Mouse (Mus musculus) frontal cortex, postnatal 25 days (tissue): ENCODE measurements around the gene Wrap73.

Experiments used
- DNase-seq, 2 experiments: peaks; one replicate each; pipeline ENCODE4 v3.0.0; 2022; ENCODE audit warnings: low spot score in 2 of 2

The Wrap73 gene

DNA sequence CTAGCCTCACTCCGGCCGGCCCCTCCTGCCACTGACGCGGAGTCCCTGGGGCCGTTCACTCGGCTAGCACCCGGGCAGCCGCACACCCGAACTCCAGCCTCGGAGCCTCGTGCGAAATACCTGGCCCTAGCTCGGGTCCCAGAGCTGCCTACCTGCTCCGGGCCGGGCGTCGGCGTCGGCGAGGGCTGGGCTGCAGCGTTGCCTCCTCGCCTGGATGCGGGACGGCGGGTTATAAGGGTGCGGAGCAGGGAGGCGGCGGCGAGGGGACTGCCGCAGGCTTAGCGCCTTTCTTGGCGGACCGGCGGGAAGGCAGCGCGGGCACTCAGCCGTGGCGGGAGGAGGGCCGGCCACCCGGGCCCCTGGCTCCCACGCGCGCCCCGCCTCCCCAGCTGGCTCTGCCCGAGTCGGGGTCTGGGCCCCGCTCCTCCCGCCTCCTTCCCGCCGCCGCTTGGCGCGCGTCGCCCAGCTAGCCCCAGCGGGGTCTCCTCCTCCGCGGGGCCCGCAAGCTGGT, 2.4 kb upstream of the Wrap73 start:
- no peak for DNase-seq

DNA sequence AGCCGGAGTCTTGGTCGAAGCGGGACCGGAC, 2.2 kb upstream of the Wrap73 start, which contains the start of gene Trp73:
TSS of gene Trp73 (minus strand) at position 27 of the 31 bp plus-strand sequence.
- DNase-seq: no peak

DNA sequence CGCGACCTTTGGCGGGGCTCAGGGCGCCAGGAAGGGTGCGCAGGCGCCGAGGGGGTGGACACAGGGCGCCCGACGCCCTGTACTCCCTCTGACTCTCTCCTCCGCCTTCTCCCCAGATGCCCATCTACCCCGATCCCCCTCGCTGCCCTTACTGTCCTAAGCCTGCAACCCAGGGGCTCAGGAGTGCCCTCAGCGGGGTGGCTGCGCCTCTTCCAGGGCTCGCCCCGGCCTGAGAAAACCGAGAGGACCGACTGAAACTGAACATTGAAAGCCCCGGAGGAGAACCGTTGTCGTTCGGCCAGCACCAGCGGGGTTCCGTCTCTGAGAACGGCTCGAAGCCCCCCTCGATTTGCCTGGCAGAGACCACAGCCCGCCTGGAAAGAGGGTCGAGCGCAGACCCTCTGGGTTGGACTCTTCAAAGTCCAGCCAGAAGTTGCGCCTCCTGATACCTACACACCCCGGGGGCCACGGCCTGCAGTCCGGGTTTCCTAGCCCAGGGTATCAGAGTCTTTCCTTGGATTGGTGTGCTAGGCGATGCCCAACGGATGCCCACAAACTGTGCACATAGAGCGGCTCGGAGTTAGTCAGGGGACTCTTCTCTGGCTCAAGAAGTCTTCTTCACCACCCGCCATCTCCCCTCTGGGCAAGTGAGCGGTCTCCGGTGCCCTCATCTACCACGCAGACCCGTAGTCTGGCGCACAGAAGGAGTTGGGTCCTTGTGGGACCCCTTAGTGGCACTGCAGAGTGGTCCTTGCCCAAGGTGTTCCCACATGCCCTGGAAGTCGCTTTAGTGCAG, 1.8 kb upstream of the Wrap73 start:
- DNase-seq: no peak

DNA sequence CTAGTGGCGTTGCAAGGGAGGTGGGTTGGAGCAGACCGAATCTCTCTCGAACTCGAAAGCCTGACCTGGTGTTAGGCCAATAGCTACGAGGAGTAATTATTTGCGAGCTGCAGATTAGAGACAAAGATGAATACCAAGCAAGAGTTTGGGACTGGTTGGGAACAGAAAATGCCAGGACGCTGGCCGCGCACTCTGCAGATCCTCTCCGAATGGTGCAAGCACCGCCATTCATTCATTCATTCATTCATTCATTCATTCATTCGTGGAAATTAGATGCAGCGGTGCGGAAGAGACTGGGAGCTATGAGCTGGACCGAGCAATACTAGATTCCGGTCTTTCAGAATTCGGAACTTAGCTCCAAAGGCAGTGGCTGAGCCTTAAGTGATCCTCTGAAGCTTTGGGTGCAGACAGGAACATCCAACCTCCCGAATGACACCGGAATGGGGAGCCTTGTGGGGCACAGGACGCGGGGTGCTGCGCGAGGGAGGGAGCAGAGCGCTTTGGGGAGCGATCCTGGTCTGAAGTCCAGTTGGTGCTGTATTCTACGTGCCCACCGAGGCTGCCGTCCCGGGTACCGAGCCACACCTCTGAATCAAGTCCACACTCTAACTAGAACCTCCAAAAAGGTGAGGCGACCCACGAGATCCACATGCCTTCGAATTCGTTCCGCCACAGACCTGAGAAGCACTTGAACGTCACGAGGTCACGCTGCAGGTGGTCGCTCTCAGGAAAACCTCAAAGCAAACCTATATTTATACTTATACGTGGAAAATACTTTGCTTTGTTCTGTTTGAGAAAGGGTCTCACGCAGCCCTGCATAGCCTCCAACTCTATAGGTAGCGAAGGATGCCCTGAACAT, 934 bp upstream of the Wrap73 start:
- DNase-seq: no peak

DNA sequence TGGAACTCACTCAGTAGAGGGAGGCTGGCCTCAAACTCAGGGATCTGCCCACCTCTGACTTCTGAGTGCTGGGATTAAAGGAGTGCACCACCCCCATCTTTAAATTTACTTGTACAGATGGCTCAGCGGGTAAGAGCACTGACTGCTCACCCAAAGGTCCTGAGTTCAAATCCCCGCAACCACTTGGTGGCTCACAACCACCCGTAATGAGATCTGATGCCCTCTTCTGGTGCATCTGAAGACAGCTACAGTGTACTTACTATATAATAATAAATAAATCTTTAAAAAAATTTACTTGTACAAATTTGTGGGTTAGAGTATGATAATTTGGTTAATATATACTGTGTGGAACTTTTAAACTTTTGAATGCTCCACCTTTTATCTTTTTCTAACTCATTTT, 2.5 kb downstream of the Wrap73 start:
- DNase-seq: no peak

DNA sequence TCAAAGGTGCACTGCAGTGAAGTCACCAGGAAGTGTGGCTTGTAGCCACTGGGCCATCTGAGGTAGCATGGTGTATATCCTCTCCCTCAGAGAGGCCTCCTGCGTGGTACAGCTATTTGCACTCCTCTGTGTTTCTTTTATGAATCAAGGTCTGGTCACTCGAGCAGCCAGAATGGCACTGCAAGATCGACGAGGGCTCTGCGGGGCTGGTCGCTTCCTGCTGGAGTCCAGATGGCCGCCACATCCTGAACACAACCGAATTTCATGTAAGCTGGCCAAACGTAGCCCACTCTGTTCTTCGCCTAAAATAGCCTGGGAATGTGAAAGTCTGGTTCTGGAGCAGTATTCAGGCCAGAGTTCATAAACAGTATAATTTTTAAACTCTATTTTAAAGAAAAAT, 4.2 kb downstream of the Wrap73 start:
- no peak for DNase-seq

DNA sequence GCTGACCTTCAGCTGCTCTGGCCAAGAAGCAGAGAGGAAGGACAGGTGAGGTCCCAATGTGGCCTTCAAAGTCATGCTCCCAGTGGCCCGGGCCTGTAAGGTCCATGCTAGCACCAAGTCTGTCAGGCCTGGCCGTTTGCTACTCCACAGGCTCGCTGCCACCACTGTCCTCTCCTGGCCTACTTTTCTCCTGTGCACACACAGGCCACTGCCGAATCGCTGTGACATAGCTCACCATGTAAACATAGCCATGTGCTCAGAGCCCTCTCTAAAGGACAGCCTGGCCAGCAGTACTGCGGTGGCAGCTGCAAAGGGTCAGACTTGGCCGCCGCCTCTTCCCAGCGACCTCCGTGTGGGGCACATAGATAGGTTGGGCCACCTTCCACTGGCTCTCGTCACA, 11.9 kb downstream of the Wrap73 start:
- DNase-seq: no peak

DNA sequence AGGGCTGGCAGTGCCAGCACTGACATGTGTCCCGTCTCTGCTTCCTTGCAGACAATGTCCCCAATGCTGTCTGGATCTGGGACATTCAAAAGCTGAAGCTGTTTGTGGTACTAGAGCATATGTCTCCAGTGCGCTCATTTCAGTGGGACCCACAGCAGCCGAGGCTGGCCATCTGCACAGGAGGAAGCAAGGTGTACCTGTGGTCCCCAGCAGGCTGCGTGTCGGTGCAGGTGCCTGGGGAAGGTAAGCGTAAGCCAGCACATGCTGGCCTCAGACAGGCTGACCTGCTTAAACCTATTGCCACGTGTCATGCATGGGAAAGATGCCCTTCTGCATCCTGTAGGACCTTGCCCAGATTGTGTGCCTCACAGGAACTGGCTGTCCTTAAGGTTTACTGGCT, 13.9 kb downstream of the Wrap73 start:
- DNase-seq: no peak

DNA sequence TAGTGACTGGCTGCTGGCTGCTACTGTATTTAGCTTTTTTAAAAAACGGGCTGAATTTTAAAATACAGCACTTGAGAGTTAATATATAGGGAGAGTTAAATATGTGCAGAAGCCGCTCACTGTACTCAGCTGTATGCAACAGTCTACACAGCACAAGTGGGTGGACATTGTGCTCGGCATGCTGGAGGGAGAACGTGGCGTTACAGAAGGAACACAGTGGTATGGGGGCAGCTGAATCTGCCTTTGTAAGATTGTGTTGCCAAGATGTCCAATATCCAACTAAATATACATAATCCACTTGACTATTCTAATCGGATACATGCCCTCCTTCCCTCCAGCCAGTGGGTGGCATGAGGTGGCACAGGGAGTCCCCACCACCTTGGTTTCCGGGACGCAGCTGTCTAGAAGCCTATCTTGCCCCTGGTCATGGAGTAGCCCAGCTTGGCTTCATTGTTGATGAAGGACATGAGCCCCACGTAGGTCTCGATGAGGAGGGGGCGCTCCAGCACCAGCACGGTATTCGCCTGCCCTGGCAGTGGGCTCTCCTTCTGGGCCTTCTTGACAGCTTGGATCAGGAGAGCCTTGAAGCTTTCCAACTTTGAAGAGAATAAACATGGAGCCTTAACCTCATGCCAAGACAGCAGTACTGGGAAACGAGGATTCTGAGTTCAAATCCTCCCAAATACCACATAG, 15.9 kb downstream of the Wrap73 start:
- no peak for DNase-seq

DNA sequence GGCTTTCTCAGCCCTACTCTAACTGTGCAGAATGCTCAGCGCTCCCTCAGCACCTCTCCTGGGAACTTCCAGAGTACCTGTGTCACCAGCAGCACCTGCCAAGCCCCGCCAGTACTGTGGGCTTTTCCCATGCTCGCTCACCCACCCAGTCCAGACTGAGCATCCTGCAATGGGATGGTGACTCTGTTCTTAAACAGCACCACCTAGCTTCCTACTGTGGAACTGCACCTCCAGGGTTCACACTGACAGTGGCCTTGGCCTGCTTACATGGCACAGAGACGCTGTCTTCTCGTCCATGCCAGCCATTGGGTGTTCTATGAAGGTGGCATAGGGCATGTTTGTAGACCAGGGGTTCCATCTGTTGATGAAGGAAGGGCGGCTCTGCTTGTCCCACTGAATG, 16.8 kb downstream of the Wrap73 start:
- DNase-seq: peak; percentile 68 to 79

DNA sequence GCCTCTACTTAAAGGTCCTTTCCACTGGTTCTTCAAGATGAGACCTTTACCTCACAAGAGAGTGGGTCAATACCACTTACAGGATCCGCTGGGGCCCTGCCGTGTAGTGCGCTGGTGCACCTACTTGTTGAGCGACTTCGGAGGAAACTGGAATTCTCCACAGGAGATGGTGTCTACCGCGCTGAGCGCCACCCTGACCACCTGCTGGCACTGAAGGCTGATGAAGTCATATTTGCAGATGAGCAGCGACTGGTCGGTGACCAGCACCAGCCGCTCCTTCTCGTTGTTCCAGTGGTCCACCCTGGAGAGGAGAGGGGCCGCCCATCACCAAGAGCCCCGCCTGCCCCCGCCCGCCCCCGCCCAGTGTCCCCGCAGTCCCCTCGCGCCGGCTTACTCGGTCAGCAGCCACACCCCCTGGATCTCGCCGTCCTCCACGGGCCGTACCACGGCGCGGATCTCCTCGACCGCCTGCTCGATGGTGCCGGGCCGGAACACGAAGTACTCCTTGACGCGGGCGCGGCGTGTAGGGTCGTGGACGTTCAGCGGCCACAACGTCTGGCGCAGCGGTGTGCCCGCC, 17.9 kb downstream of the Wrap73 start:
- peak in 1 of 2 experiments; percentile 32 for DNase-seq

DNA sequence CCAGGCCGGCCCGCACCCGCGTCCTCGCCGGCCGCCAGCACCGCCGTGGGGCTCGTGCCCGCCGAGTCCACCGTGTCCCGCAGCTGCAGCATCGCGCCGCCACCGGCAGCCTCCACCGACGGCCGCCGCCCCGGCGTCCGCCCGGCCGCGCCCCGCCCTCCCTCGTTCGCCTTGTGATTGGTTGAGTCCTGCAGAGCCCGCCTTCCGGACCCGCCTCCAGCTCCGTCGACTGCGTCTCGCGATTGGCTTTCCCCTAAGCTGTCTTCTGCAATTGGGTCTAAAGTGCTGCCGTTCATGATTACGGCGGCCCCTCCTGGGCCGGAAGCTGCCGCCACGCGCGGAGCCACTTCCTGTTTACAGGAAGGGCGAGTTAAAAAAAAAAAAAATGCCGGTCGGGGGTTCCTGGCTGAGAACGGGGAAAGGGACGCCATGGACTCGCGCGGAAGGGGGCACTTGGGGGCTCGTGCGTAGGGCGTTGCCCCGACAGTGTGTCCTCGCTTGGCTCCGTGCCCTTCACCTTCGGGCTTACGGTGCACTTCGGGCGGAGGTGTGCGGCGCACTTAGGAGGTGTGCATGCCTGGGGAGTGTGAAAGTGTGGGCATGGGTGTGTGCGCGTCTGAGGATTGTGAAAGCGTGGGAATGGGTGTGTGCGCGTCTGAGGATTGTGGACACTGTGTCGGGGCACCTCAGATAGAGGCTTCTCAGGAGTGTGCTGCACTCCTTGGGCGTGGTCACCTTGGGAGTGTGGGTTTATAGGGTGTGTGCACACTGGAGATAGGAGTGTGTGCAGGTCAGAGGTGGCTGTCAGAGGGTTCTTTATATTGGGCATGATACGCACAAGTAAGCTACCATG, 18.6 kb downstream of the Wrap73 start, which contains the start of gene Tprgl:
TSS of gene Tprgl (minus strand) at position 129 of the 853 bp plus-strand sequence.
- peak; percentile 89 to 93 for DNase-seq

DNA sequence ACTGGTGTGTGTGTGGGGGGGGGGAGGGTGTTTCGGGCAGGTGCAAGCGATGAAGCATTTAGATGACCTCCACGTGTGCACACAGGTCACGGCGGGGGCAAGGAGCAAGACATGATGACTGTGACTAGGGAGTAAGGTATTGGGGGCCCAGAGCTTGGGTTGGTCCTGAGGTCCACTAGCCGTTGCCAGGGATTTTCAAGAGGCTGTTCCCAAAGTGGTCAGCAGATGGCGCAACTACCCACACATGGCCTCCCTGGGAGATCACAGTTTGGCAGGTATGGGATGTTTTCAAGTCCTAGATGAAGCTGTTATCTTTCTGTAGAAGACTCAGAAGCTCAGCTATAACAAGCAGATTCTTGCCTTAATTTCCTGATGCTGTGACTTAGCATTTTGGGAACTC, 21.1 kb downstream of the Wrap73 start:
- DNase-seq: peak; percentile 59 to 66

DNA sequence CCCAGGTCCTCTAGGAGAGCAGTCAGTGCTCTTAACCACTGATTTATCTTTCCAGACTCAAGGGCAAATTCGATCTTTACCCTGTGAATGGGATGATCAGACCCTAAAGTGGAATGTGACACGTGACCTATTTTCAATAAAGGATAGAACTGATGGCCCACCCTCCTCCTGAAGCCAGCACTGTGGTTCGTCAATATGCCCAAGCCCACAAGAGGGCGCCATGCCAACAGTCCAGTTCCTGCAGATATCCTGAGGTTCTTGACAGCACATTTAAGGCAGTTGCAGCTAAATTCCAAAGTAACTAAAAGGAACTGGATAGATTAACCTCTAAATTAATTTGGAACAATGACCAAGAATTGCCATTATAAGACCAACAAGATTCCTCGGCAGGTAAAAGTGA, 24.9 kb downstream of the Wrap73 start:
- DNase-seq: peak in 1 of 2 experiments; percentile 37

DNA sequence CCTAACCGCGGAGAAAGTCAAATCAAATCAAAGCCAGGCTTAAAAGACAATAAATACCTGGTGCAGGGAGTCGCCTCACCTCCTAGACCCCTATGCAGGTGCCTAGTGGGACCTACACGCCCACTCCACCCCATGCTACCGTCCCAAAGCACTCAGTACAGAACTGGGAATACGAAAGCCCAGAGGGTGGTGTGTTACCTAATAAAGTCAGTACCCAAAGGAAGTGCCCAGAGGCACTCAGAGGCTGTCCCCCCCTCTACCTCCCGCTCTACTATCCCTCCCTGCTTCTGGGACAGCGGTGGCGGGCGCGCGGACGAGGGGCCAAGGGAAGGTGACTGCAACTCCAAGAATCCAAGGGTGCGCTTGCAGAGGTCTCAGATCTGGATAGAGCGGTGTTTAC, 27.8 kb downstream of the Wrap73 start:
- no peak for DNase-seq

DNA sequence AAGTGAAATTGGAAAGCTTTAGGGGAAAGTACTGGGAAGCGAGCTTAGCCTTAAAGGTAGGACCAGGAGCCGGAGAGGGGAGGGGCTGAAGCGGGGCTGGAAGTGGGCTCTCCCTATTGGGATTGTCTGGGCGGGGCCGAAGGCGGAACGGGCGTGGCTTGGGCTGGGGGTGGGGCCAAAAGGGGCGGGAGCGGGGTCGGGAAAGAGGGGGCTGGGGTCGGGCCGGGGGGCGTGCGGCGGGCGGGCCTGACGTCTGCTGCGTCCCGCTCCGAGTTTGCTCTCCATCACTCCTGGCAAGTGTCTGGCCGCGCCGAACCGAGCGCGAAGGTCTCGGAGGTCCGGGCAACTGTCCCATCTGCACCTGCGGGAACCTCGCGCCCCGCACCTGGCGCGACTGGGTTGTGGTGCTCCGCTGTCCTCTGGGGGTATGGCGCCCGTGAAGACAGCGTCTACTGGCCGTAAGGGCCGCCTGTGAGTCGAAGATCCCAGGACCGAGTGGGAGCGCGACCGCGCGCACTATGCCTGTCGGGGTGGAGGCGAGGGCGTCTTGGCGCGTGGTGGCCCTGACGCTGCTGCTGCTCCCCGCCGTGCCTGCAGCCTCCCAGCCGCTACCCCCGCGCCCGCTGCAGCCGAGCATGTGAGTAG, 28.5 kb downstream of the Wrap73 start, which contains the start of gene Megf6:
TSS of gene Megf6 (plus strand) at position 225 of the 645 bp plus-strand sequence.
- DNase-seq: no peak

DNA sequence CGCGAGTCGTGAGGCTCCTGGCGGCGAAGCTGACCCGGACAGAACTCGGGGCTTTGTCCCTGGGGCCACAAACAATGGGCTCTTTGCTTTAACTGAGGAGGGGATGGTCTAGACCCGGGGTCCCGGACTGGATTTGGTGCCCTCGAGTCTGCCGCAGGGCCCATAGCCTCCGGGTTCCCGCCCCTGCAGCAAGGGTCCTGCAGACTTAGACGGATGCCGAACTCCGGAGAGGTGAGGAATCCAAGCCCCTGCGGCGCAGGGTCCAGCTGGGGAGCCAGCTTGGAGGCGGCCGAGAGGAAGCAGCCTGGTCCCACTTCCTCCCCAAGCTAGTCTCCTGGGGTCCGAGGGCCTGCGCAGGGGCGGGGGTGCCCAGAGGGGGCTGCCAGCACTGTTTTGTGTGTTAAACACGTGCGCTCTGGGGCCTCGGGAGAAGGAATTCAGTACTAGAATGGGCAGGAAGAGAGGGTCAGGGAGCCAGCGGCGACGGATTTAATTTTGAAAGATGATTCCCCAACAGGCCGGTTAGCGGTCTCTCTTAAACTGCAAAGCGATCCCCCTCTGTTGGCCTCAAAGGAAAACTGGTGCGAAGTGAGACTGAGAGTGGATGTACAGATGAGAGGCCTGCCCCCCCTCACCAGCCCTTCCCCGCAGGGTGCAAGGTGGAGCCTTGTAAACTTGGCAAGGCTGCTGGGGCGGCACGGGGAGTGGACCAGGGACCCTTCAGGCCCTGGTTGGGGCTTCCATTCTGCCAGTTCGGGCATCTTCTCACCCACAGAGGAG, 29.2 kb downstream of the Wrap73 start:
- DNase-seq: no peak

DNA sequence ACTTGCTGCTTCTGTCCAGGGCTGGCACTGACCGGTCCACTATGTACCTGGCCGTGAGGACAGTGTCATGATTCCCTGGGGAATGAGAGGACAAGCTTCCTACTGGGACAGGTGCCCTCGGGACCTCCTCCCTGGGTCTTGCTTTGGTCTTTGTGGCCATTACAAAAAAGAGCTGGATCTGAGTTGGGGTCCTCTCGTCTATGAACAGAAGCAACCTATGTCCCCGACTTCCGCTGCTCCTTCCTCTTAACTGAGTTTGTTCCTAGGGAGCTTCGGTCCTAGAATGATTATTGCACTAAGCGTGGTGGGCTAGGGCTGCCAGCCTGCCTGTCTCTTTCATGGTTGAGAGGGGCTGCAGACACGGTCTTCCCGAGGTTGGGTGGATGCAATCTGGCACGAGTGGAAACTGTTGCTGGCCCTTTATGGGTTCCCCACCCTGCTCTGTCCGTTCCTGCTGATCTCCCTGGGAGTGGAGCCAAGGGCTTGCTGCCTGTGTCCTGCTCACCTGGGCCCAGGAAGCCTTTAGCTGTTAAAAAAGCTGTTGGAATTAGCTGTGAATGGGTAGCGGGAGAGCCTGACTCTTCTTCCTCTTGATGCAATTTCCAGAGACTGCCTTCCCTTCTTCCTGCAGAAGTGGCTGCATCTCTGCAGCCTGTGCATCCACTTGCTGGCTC, 29.9 kb downstream of the Wrap73 start:
- DNase-seq: no peak

DNA sequence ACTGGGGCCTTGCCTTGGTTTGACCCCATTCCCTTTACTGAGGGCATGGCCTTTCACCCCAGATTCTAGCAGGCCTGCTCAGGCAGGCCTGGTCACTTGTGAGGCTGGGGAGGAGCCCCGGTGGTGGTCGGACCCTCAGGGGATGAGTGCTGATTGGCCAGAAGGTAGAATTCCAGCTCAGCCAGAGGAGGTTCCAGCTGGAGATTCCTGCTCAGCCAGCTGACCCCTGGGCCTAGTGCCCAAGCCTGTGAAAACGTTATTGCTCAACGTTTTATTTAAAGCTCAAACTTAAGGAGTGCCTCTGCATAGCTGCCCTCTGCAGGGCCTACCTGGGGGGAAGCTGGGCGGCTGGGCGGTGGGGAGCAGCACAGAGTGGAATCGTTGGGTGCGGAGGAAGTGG, 35.1 kb downstream of the Wrap73 start:
- no peak for DNase-seq
